Mouse (Mus musculus): ENCODE measurements at regions not wholly inside any gene's neighbourhood (a gene's known extent, or its start where the extent isn't known, plus 50 kb on each side); places are given as distances from the start of the nearest gene placed in this dataset.
A peak's percentile ranks its signal among the peaks of the same experiment; 100 is the strongest.

- no peaks in the 10 kb centered on the region for H3K4me1 ChIP-seq
- no peak for ATAC-seq
Observed at GRCm38 (mm10) chr13:16279974-16280373, 268.3 kb downstream of the Inhba start.

GRCm38 (mm10) chr13:16280742-16281141, 269.1 kb downstream of the Inhba start:
- Histone ChIP-seq H3K4me2 (no peak overlapping the region), H3K9ac (no peak overlapping the region), H3K27me3 (no peaks in the 10 kb centered on the region), H3K9me3 (replicated peaks) (no peaks in the 10 kb centered on the region), H3K4me1 (no peaks in the 10 kb centered on the region), H3K27ac (no peak overlapping the region), H3K4me3 (no peak overlapping the region), H3K36me3 (ENCODE audit: poor library complexity, severe bottlenecking) (no peaks in the 10 kb centered on the region)
- ATAC-seq = no peak
- 81% methylated on average over 2 of the region's 2 CpGs for WGBS

More at GRCm38 (mm10) chr13:16279974-16280373, 268.3 kb downstream of the Inhba start:
- H3K27me3 ChIP-seq = no peaks in the 10 kb centered on the region
- H3K4me3 ChIP-seq = no peak overlapping the region
- H3K27ac ChIP-seq = no peak overlapping the region
- H3K9ac ChIP-seq = no peak overlapping the region
- H3K4me2 ChIP-seq = no peak overlapping the region
- H3K9me3 ChIP-seq (replicated peaks) = no peaks in the 10 kb centered on the region
- H3K36me3 ChIP-seq (ENCODE audit: poor library complexity, severe bottlenecking) = no peaks in the 10 kb centered on the region
- WGBS = 87% methylated on average over 3 of the region's 3 CpGs

GRCm38 (mm10) chr13:16281777-16282176, 270.1 kb downstream of the Inhba start:
- H3K4me2 ChIP-seq = no peak overlapping the region
- no peaks in the 10 kb centered on the region for H3K36me3 ChIP-seq (ENCODE audit: poor library complexity, severe bottlenecking)
- no peak overlapping the region for H3K9ac ChIP-seq
- no peak for ATAC-seq
- no peaks in the 10 kb centered on the region for H3K9me3 ChIP-seq (replicated peaks)
- H3K4me1 ChIP-seq = no peaks in the 10 kb centered on the region
- H3K4me3 ChIP-seq = no peak overlapping the region
- H3K27ac ChIP-seq = no peak overlapping the region
- H3K27me3 ChIP-seq = no peaks in the 10 kb centered on the region

GRCm38 (mm10) chr13:16282230-16282629, 270.6 kb downstream of the Inhba start:
- Histone ChIP-seq H3K9me3 (replicated peaks) (no peaks in the 10 kb centered on the region), H3K4me2 (no peak overlapping the region), H3K36me3 (ENCODE audit: poor library complexity, severe bottlenecking) (no peaks in the 10 kb centered on the region), H3K4me3 (no peak overlapping the region), H3K27me3 (no peaks in the 10 kb centered on the region), H3K4me1 (no peaks in the 10 kb centered on the region), H3K27ac (no peak overlapping the region), H3K9ac (no peak overlapping the region)
- 45% methylated on average over 2 of the region's 2 CpGs for WGBS
- ATAC-seq = no peak

GRCm38 (mm10) chr13:16283336-16283735, 271.7 kb downstream of the Inhba start:
- 89% methylated on average over 4 of the region's 4 CpGs for WGBS
- ATAC-seq = no peak
- no peak overlapping the region for H3K4me3 ChIP-seq

GRCm38 (mm10) chr13:16289633-16290032, 278.0 kb downstream of the Inhba start:
- Histone ChIP-seq H3K36me3 (ENCODE audit: poor library complexity, severe bottlenecking) (no peaks in the 10 kb centered on the region), H3K27me3 (no peaks in the 10 kb centered on the region), H3K9ac (no peak overlapping the region), H3K4me1 (no peaks in the 10 kb centered on the region), H3K4me2 (no peak overlapping the region), H3K4me3 (no peak overlapping the region), H3K27ac (no peak overlapping the region), H3K9me3 (replicated peaks) (no peaks in the 10 kb centered on the region)
- ATAC-seq = peak; percentile 51; the same call in 1 of the 2 replicates
- 51% methylated on average over 2 of the region's 2 CpGs for WGBS

More at GRCm38 (mm10) chr13:16283336-16283735, 271.7 kb downstream of the Inhba start:
- Histone ChIP-seq H3K27me3 (no peaks in the 10 kb centered on the region), H3K9ac (no peak overlapping the region), H3K27ac (no peak overlapping the region), H3K4me1 (no peaks in the 10 kb centered on the region), H3K36me3 (ENCODE audit: poor library complexity, severe bottlenecking) (no peaks in the 10 kb centered on the region), H3K9me3 (replicated peaks) (no peaks in the 10 kb centered on the region), H3K4me2 (no peak overlapping the region)

GRCm38 (mm10) chr13:16290784-16291183, 279.1 kb downstream of the Inhba start:
- Histone ChIP-seq H3K4me2 (no peak overlapping the region), H3K27me3 (no peaks in the 10 kb centered on the region), H3K9me3 (replicated peaks) (no peaks in the 10 kb centered on the region), H3K36me3 (ENCODE audit: poor library complexity, severe bottlenecking) (no peaks in the 10 kb centered on the region), H3K9ac (no peak overlapping the region), H3K27ac (no peak overlapping the region), H3K4me3 (no peak overlapping the region), H3K4me1 (no peaks in the 10 kb centered on the region)
- ATAC-seq = peak; percentile 24; the same call in 1 of the 2 replicates
- 72% methylated on average over 2 of the region's 2 CpGs for WGBS

- no peak overlapping the region for H3K9ac ChIP-seq
- H3K36me3 ChIP-seq (ENCODE audit: poor library complexity, severe bottlenecking) = no peaks in the 10 kb centered on the region
- H3K4me2 ChIP-seq = no peak overlapping the region
- 90% methylated on average over 6 of the region's 6 CpGs for WGBS
- no peak overlapping the region for H3K4me3 ChIP-seq
- no peak for ATAC-seq
- H3K9me3 ChIP-seq (replicated peaks) = no peaks in the 10 kb centered on the region
- H3K27ac ChIP-seq = no peak overlapping the region
- no peaks in the 10 kb centered on the region for H3K4me1 ChIP-seq
- no peaks in the 10 kb centered on the region for H3K27me3 ChIP-seq
Observed at GRCm38 (mm10) chr13:16291661-16292291, 280.1 kb downstream of the Inhba start.

GRCm38 (mm10) chr13:16299756-16300155, 288.1 kb downstream of the Inhba start:
- ATAC-seq = no peak
- Histone ChIP-seq H3K27ac (no peak overlapping the region), H3K4me3 (no peak overlapping the region), H3K36me3 (ENCODE audit: poor library complexity, severe bottlenecking) (no peaks in the 10 kb centered on the region), H3K4me1 (no peaks in the 10 kb centered on the region), H3K9me3 (replicated peaks) (no peaks in the 10 kb centered on the region), H3K9ac (no peak overlapping the region), H3K27me3 (no peaks in the 10 kb centered on the region), H3K4me2 (no peak overlapping the region)
- 81% methylated on average over 2 of the region's 2 CpGs for WGBS

GRCm38 (mm10) chr13:16314669-16315068, 303.0 kb downstream of the Inhba start:
- 94% methylated on average over 2 of the region's 2 CpGs for WGBS
- H3K9ac ChIP-seq = no peak overlapping the region
- H3K36me3 ChIP-seq (ENCODE audit: poor library complexity, severe bottlenecking) = no peaks in the 10 kb centered on the region
- ATAC-seq = no peak
- H3K4me1 ChIP-seq = no peaks in the 10 kb centered on the region
- H3K4me2 ChIP-seq = no peak overlapping the region
- no peak overlapping the region for H3K27ac ChIP-seq
- no peak overlapping the region for H3K4me3 ChIP-seq
- H3K9me3 ChIP-seq (replicated peaks) = no peaks in the 10 kb centered on the region
- no peaks in the 10 kb centered on the region for H3K27me3 ChIP-seq

GRCm38 (mm10) chr13:16315689-16316088, 304.0 kb downstream of the Inhba start:
- no peak for ATAC-seq

GRCm38 (mm10) chr13:16316581-16316980, 304.9 kb downstream of the Inhba start:
- no peak overlapping the region for H3K9ac ChIP-seq
- WGBS = 87% methylated on average over 2 of the region's 2 CpGs

More at GRCm38 (mm10) chr13:16315689-16316088, 304.0 kb downstream of the Inhba start:
- Histone ChIP-seq H3K4me2 (no peak overlapping the region), H3K9ac (no peak overlapping the region), H3K36me3 (ENCODE audit: poor library complexity, severe bottlenecking) (no peaks in the 10 kb centered on the region), H3K4me3 (no peak overlapping the region), H3K27ac (no peak overlapping the region), H3K27me3 (no peaks in the 10 kb centered on the region), H3K9me3 (replicated peaks) (no peaks in the 10 kb centered on the region), H3K4me1 (no peaks in the 10 kb centered on the region)
- 85% methylated on average over 2 of the region's 2 CpGs for WGBS

GRCm38 (mm10) chr13:16317412-16317811, 305.8 kb downstream of the Inhba start:
- no peaks in the 10 kb centered on the region for H3K36me3 ChIP-seq (ENCODE audit: poor library complexity, severe bottlenecking)
- no peak overlapping the region for H3K9ac ChIP-seq
- H3K9me3 ChIP-seq (replicated peaks) = no peaks in the 10 kb centered on the region
- H3K4me2 ChIP-seq = no peak overlapping the region
- H3K27ac ChIP-seq = no peak overlapping the region
- H3K4me1 ChIP-seq = no peaks in the 10 kb centered on the region
- no peak for ATAC-seq
- H3K27me3 ChIP-seq = no peaks in the 10 kb centered on the region
- 49% methylated on average over 3 of the region's 3 CpGs for WGBS
- no peak overlapping the region for H3K4me3 ChIP-seq

More at GRCm38 (mm10) chr13:16316581-16316980, 304.9 kb downstream of the Inhba start:
- ATAC-seq = no peak
- Histone ChIP-seq H3K36me3 (ENCODE audit: poor library complexity, severe bottlenecking) (no peaks in the 10 kb centered on the region), H3K4me2 (no peak overlapping the region), H3K9me3 (replicated peaks) (no peaks in the 10 kb centered on the region), H3K4me1 (no peaks in the 10 kb centered on the region), H3K4me3 (no peak overlapping the region), H3K27ac (no peak overlapping the region), H3K27me3 (no peaks in the 10 kb centered on the region)

Data from forebrain, embryonic 13.5 days (tissue).